Mouse (Mus musculus) ES-Bruce4 (cell line): Measurements from ENCODE around the gene Htr2c. TPM values are rescaled to one million over a fixed set of nuclear protein-coding genes. Genes with fewer than 3 reads are reported as not detected.

ENCODE experiments used
- H3K27ac ChIP-seq: 2 replicates; pipeline ENCODE4 v1.5.1; 2012; ENCODE audit warnings: low read length, inconsistent platforms; ENCODE audit not compliant: insufficient read depth
- H3K27me3 ChIP-seq: 2 replicates; pipeline ENCODE4 v1.6.1; 2012; ENCODE audit warnings: mild to moderate bottlenecking, low read length, inconsistent platforms; ENCODE audit not compliant: control insufficient read depth, poor library complexity, insufficient read depth, severe bottlenecking
- H3K36me3 ChIP-seq: 2 replicates; pipeline ENCODE4 v1.6.1; 2012; ENCODE audit warnings: inconsistent platforms, mild to moderate bottlenecking, low read length, moderate library complexity; ENCODE audit not compliant: control insufficient read depth, poor library complexity, insufficient read depth, severe bottlenecking
- H3K4me1 ChIP-seq: one replicate; pipeline ENCODE4 v1.8.1; 2011; ENCODE audit warnings: low read length; ENCODE audit not compliant: control insufficient read depth, insufficient read depth
- H3K4me3 ChIP-seq: 2 replicates; pipeline ENCODE4 v1.5.1; 2011; ENCODE audit warnings: low read depth, mild to moderate bottlenecking, low read length
- H3K9ac ChIP-seq: 2 replicates; pipeline ENCODE4 v1.6.1; 2012; ENCODE audit warnings: low read depth, mild to moderate bottlenecking, inconsistent platforms; ENCODE audit not compliant: poor library complexity, severe bottlenecking
- H3K9me3 ChIP-seq: replicated peaks from 2 replicates; pipeline ENCODE4 v1.6.1; 2012; ENCODE audit warnings: mild to moderate bottlenecking, low read length, inconsistent platforms; ENCODE audit not compliant: control insufficient read depth, poor library complexity, insufficient read depth, severe bottlenecking
- CTCF ChIP-seq: IDR thresholded peaks from one replicate; pipeline ENCODE4 v1.8.1; 2011; ENCODE audit warnings: low read depth, low read length
- EP300 ChIP-seq: IDR thresholded peaks from 2 replicates; pipeline ENCODE4 v1.6.1; 2011; ENCODE audit warnings: low read depth, low read length; ENCODE audit not compliant: insufficient read depth
- POLR2A ChIP-seq: IDR thresholded peaks from one replicate; pipeline ENCODE4 v1.8.1; 2011; ENCODE audit warnings: low read length; ENCODE audit not compliant: insufficient read depth
- polyA plus RNA-seq: library from polyadenylated mRNA; stranded (reverse); fragments of >200 nt; gene quantifications from 2 replicates; pipeline ENCODE4 v1.2.4, GENCODE M21; 2011; ENCODE audit warnings: low read depth; ENCODE audit not compliant: missing spikeins, insufficient read depth, insufficient read length

Gene Htr2c
- polyA plus RNA-seq, 1 experiment: not detected

DNA sequence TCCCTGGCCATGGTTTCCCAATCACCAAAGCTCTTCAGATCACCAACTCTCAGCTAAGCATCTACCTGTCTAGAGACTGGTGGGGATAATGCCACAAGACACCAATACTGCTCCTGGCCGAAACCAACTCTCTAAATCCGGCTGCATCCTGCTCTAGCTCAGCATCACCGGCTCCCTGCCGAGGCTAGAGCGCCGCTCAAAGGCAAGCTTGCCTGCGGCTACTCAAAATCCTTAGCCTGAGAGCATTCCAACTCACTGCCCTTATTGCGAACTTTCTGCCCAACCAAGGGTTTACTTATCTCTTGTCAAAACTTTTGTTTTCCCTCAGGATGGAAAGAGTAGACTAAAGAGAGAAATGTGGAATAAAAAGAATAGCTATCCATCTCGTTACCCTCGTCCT, 2.4 kb upstream of the Htr2c start:
- no peaks in the 10 kb centered on the region for H3K27me3 ChIP-seq
- no peak overlapping the region for H3K4me3 ChIP-seq
- no peaks in the 10 kb centered on the region for H3K9me3 ChIP-seq
- no peak for TF ChIP-seq EP300
- no peak for TF ChIP-seq CTCF
- no peak overlapping the region for H3K27ac ChIP-seq
- no peak overlapping the region for H3K9ac ChIP-seq
- H3K4me1 ChIP-seq: no peaks in the 10 kb centered on the region
- H3K36me3 ChIP-seq: no peaks in the 10 kb centered on the region

DNA sequence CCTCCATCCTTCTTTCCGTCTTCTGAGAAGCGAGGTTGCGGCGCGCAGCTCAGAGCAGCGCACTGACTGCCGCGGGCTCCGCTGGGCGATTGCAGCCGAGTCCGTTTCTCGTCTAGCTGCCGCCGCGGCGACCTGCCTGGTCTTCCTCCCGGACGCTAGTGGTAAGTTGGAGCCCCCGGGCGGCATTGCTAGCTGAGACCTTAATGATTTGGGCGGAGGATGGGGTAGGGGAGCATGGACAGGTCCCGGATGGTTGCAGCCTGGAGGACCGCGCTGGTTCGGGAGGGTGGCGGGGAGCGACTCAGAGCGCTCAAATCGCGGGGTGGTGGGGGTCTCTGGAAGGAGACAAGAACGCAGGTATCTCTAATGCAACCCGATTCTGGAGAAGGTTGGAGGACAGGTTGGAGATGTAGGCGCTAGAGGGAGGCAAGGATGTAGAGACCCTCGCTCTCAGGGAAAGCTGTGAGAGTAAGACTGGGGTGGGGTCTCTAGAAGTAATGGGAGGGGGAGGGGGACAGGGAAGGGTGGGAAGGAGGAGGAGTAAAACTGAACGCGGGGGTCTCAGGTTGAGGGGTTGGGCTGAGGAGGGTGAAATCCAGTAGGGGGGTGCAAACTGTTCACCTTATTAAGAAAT, 718 bp downstream of the Htr2c start:
- Histone ChIP-seq H3K9ac (no peak overlapping the region), H3K4me1 (no peaks in the 10 kb centered on the region), H3K27ac (no peak overlapping the region), H3K27me3 (no peaks in the 10 kb centered on the region), H3K9me3 (no peaks in the 10 kb centered on the region), H3K4me3 (peak overlapping the region; percentile 43), H3K36me3 (no peaks in the 10 kb centered on the region)
- TF ChIP-seq CTCF (no peak), POLR2A (no peak), EP300 (no peak)

DNA sequence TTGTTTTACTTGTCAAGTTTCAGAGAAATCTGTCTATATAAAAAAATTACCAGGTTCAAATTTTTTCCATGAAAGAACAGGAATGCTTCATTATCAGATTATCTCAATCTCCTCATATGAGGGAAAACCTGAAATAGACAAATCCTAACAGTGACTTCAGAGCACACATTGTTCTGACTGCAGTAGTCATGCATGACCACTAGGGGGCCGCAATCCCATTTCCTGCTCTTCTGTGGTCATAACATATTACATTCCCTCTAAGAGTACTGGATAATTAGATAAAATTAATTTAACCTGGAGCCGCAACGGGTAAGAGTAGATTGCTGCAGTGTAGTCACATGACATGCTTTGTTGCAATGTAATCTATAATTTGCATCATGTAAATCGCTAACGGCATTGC, 17.6 kb downstream of the Htr2c start:
- H3K36me3 ChIP-seq: no peaks in the 10 kb centered on the region
- TF ChIP-seq EP300 (no peak), CTCF (no peak), POLR2A (no peak)
- H3K4me3 ChIP-seq: no peak overlapping the region
- H3K4me1 ChIP-seq: no peaks in the 10 kb centered on the region
- H3K27ac ChIP-seq: no peak overlapping the region
- H3K27me3 ChIP-seq: no peaks in the 10 kb centered on the region
- H3K9me3 ChIP-seq: no peaks in the 10 kb centered on the region
- H3K9ac ChIP-seq: no peak overlapping the region

DNA sequence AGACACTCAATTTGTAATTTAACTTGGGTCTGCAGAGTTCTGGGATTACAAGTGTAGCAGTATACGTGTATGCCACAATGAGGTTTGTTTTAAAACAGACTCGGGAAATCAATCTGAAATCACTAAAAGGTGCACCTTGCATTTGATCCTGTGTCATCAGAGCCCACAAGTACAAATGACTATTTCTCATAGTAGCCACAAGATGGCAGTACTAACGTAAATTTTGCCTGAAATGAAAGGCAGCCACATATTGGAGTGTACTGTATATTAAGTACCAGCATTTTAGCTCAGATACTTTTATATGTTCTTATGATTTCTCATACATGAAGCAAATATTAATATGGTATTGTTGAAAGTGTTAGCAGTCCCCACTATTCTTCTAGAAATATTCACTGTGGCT, 93.4 kb downstream of the Htr2c start:
- Histone ChIP-seq H3K27ac (no peak overlapping the region), H3K9me3 (no peaks in the 10 kb centered on the region), H3K4me3 (no peak overlapping the region), H3K27me3 (no peaks in the 10 kb centered on the region), H3K9ac (no peak overlapping the region), H3K4me1 (no peaks in the 10 kb centered on the region), H3K36me3 (no peaks in the 10 kb centered on the region)
- TF ChIP-seq CTCF (no peak), EP300 (no peak), POLR2A (no peak)

DNA sequence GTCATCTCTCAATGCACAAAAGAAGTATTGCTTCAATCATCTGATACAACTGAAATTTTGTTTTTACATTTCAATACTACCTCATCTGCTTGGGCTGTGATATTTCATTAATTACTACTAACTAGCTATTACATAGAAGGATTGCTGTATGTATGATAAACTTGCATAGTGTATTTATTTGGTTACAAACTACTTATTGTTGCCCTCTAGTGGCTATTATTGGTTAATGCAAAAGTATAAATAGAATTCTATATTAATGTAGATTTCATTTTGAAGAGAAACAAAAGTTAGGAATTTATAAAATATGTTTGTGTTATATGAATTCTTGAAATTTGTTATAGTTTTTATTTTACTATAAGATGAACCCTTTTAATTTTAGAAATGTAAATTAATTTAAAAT, 109.3 kb downstream of the Htr2c start:
- no peak overlapping the region for H3K4me3 ChIP-seq
- no peak overlapping the region for H3K9ac ChIP-seq
- no peaks in the 10 kb centered on the region for H3K36me3 ChIP-seq
- H3K4me1 ChIP-seq: no peaks in the 10 kb centered on the region
- TF ChIP-seq POLR2A (no peak), EP300 (no peak), CTCF (no peak)
- no peaks in the 10 kb centered on the region for H3K9me3 ChIP-seq
- H3K27me3 ChIP-seq: no peaks in the 10 kb centered on the region
- H3K27ac ChIP-seq: no peak overlapping the region

DNA sequence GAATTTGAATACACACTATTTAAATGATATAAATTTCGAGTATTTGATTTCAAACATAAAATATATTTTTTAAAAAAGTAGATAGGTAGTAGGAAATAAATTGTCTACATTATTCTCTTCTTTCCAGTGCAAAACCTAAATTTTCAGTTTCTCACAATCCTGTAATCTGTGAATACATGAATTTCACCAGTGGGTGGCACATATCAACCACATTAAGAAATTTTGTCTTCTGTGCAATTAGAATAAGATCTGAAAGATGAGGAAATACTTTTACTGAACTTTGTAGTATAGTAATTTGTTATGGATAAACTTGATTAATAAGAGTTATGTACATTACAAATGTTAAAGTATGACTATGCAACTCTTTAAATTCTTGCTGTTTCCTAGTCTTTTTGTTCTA, 156.8 kb downstream of the Htr2c start:
- H3K4me1 ChIP-seq: no peaks in the 10 kb centered on the region
- H3K4me3 ChIP-seq: no peak overlapping the region
- H3K36me3 ChIP-seq: no peaks in the 10 kb centered on the region
- TF ChIP-seq EP300: no peak
- TF ChIP-seq CTCF: no peak
- TF ChIP-seq POLR2A: no peak
- no peaks in the 10 kb centered on the region for H3K9me3 ChIP-seq
- H3K27me3 ChIP-seq: no peaks in the 10 kb centered on the region
- H3K9ac ChIP-seq: no peak overlapping the region
- H3K27ac ChIP-seq: no peak overlapping the region
